Mouse (Mus musculus) MEL (cell line): ENCODE data around the gene Ubc. TPM values are rescaled to one million over a fixed set of nuclear protein-coding genes. Genes with fewer than 3 reads are reported as not detected.

ENCODE experiments used
- DNase-seq: peaks from one replicate; pipeline ENCODE4 v3.0.0; 2011; ENCODE audit warnings: low read depth, low spot score
- H3K27ac ChIP-seq: 2 replicates; pipeline ENCODE4 v1.5.1; 2012; ENCODE audit warnings: low read depth, mild to moderate bottlenecking, control low read depth, low read length, moderate library complexity; ENCODE audit not compliant: control insufficient read depth
- H3K27me3 ChIP-seq, 2 experiments: fragments of 150-350 bp in 1 of 2; sonication (generic) in 1 of 2; 2 replicates each; pipeline ENCODE4 v1.6.1; 2012; ENCODE audit warnings: low read length in 2 of 2, mild to moderate bottlenecking in 2 of 2, improper control_type of control experiment in 1 of 2, moderate library complexity in 1 of 2; ENCODE audit not compliant: insufficient read depth in 2 of 2, control insufficient read depth in 1 of 2
- H3K36me3 ChIP-seq, 2 experiments: 2 replicates each; pipeline ENCODE4 v1.6.1; 2012 to 2014; ENCODE audit warnings: low read length in 2 of 2, improper control_type of control experiment in 1 of 2, inconsistent platforms in 1 of 2, mild to moderate bottlenecking in 1 of 2; ENCODE audit not compliant: insufficient read depth in 2 of 2, control insufficient read depth in 1 of 2
- H3K4me1 ChIP-seq, 2 experiments: fragments of 150-350 bp in 1 of 2; sonication (generic) in 1 of 2; 2 replicates each; pipeline ENCODE4 v1.6.1; 2012; ENCODE audit warnings: low read length in 2 of 2, improper control_type of control experiment in 1 of 2, mild to moderate bottlenecking in 1 of 2; ENCODE audit not compliant: insufficient read depth in 2 of 2, control insufficient read depth in 1 of 2
- H3K4me3 ChIP-seq, 2 experiments: fragments of 150-350 bp in 1 of 2; sonication (generic) in 1 of 2; 2 replicates each; pipeline ENCODE4 v1.5.1; 2012; ENCODE audit warnings: low read depth in 2 of 2, low read length in 2 of 2, mild to moderate bottlenecking in 2 of 2, moderate library complexity in 2 of 2, control low read depth in 1 of 2, improper control_type of control experiment in 1 of 2; ENCODE audit not compliant: control insufficient read depth in 1 of 2, insufficient read depth in 1 of 2
- H3K79me2 ChIP-seq: 2 replicates; pipeline ENCODE4 v1.6.1; 2012; ENCODE audit warnings: mild to moderate bottlenecking, low read length, moderate library complexity; ENCODE audit not compliant: control insufficient read depth, poor library complexity, insufficient read depth
- H3K9ac ChIP-seq: 2 replicates; pipeline ENCODE4 v1.6.1; 2012; ENCODE audit warnings: low read depth, mild to moderate bottlenecking, control low read depth, low read length, moderate library complexity; ENCODE audit not compliant: control insufficient read depth, poor library complexity, severe bottlenecking
- H3K9me3 ChIP-seq: fragments of 150-350 bp; sonication (generic); replicated peaks from 2 replicates; pipeline ENCODE4 v1.6.1; 2012; ENCODE audit warnings: mild to moderate bottlenecking, low read length, improper control_type of control experiment, moderate library complexity; ENCODE audit not compliant: insufficient read depth
- BHLHE40 ChIP-seq: IDR thresholded peaks from 2 replicates; pipeline ENCODE4 v1.6.1; 2012; ENCODE audit warnings: low read depth, mild to moderate bottlenecking, inconsistent platforms, low read length, improper control_type of control experiment, borderline replicate concordance
- CHD2 ChIP-seq: IDR thresholded peaks from 2 replicates; pipeline ENCODE4 v1.6.1; 2011; ENCODE audit warnings: low read length, improper control_type of control experiment
- CTCF ChIP-seq, 3 experiments: IDR thresholded peaks in 2 of 3; conservative IDR thresholded peaks in 1 of 3; 2 replicates each; pipeline ENCODE4 v1.5.1; 2011 to 2012; ENCODE audit warnings: low read length in 3 of 3, low read depth in 2 of 3, mild to moderate bottlenecking in 2 of 3, improper control_type of control experiment in 1 of 3, inconsistent platforms in 1 of 3, mixed read lengths in 1 of 3, moderate library complexity in 1 of 3; ENCODE audit not compliant: control insufficient read depth in 1 of 3, insufficient read depth in 1 of 3, poor library complexity in 1 of 3, severe bottlenecking in 1 of 3
- EP300 ChIP-seq, 2 experiments: IDR thresholded peaks; 2 replicates each; pipeline ENCODE4 v1.6.1; 2011; ENCODE audit warnings: improper control_type of control experiment in 2 of 2, low read length in 2 of 2, low read depth in 1 of 2, mild to moderate bottlenecking in 1 of 2
- GATA1 ChIP-seq: IDR thresholded peaks from 2 replicates; pipeline ENCODE4 v1.6.1; 2011; ENCODE audit warnings: low read depth, low read length, improper control_type of control experiment
- HCFC1 ChIP-seq: IDR thresholded peaks from 2 replicates; pipeline ENCODE4 v1.6.1; 2012; ENCODE audit warnings: low read depth, mild to moderate bottlenecking, inconsistent platforms, low read length, improper control_type of control experiment, moderate library complexity
- KAT2A ChIP-seq: conservative IDR thresholded peaks from 2 replicates; pipeline ENCODE4 v1.6.1; 2012; ENCODE audit warnings: low read depth, low read length, improper control_type of control experiment, inconsistent platforms
- MAFK ChIP-seq: IDR thresholded peaks from 2 replicates; pipeline ENCODE4 v1.6.1; 2011; ENCODE audit warnings: low read depth, mild to moderate bottlenecking, low read length, improper control_type of control experiment, borderline replicate concordance
- MAX ChIP-seq: IDR thresholded peaks from 2 replicates; pipeline ENCODE4 v1.6.1; 2011; ENCODE audit warnings: low read length, improper control_type of control experiment
- MAZ ChIP-seq: IDR thresholded peaks from 2 replicates; pipeline ENCODE4 v1.6.1; 2012; ENCODE audit warnings: low read depth, mild to moderate bottlenecking, inconsistent platforms, low read length, improper control_type of control experiment
- MYC ChIP-seq: IDR thresholded peaks from 2 replicates; pipeline ENCODE4 v1.6.1; 2011; ENCODE audit warnings: low read depth, mild to moderate bottlenecking, low read length, improper control_type of control experiment, moderate library complexity
- POLR2A ChIP-seq, 2 experiments: IDR thresholded peaks; 2 replicates each; pipeline ENCODE4 v1.6.1; 2011 to 2012; ENCODE audit warnings: low read length in 2 of 2, mild to moderate bottlenecking in 2 of 2, control low read depth in 1 of 2, improper control_type of control experiment in 1 of 2, low read depth in 1 of 2, moderate library complexity in 1 of 2; ENCODE audit not compliant: control insufficient read depth in 1 of 2, insufficient read depth in 1 of 2, poor library complexity in 1 of 2
- POLR2AphosphoS2 ChIP-seq: IDR thresholded peaks from 2 replicates; pipeline ENCODE4 v1.6.1; 2011; ENCODE audit warnings: low read length, improper control_type of control experiment
- RAD21 ChIP-seq: IDR thresholded peaks from 2 replicates; pipeline ENCODE4 v1.6.1; 2011; ENCODE audit warnings: mild to moderate bottlenecking, low read depth, low read length, improper control_type of control experiment
- RCOR1 ChIP-seq: IDR thresholded peaks from 2 replicates; pipeline ENCODE4 v1.6.1; 2012; ENCODE audit warnings: low read depth, mild to moderate bottlenecking, inconsistent platforms, low read length, improper control_type of control experiment
- SIN3A ChIP-seq: IDR thresholded peaks from 2 replicates; pipeline ENCODE4 v1.6.1; 2012; ENCODE audit warnings: low read length, improper control_type of control experiment, inconsistent platforms
- TBP ChIP-seq: IDR thresholded peaks from 2 replicates; pipeline ENCODE4 v1.8.0; 2011; ENCODE audit warnings: low read depth, low read length, improper control_type of control experiment
- TCF12 ChIP-seq: IDR thresholded peaks from 2 replicates; pipeline ENCODE4 v1.6.1; 2014; ENCODE audit warnings: low read depth, mild to moderate bottlenecking, inconsistent platforms, low read length, improper control_type of control experiment, moderate library complexity
- USF1 ChIP-seq: IDR thresholded peaks from 2 replicates; pipeline ENCODE4 v1.6.1; 2014; ENCODE audit warnings: low read depth, mild to moderate bottlenecking, inconsistent platforms, low read length, improper control_type of control experiment, moderate library complexity
- USF2 ChIP-seq, 2 experiments: IDR thresholded peaks; 2 replicates each; pipeline ENCODE4 v1.6.1; 2011 to 2012; ENCODE audit warnings: improper control_type of control experiment in 2 of 2, low read length in 2 of 2, borderline replicate concordance in 1 of 2, inconsistent platforms in 1 of 2, low read depth in 1 of 2, mild to moderate bottlenecking in 1 of 2; ENCODE audit not compliant: insufficient read depth in 1 of 2
- ZC3H11A ChIP-seq: IDR thresholded peaks from 2 replicates; pipeline ENCODE4 v1.6.1; 2012; ENCODE audit warnings: low read depth, mild to moderate bottlenecking, inconsistent platforms, low read length, improper control_type of control experiment
- ZKSCAN1 ChIP-seq: IDR thresholded peaks from 2 replicates; pipeline ENCODE4 v1.6.1; 2012; ENCODE audit warnings: low read depth, mild to moderate bottlenecking, inconsistent platforms, low read length, improper control_type of control experiment, moderate library complexity
- polyA plus RNA-seq, 2 experiments: library from polyadenylated mRNA; stranded (reverse) in 1 of 2; unstranded in 1 of 2; fragments of >175 nt in 1 of 2; fragments of >200 nt in 1 of 2; gene quantifications; 2 replicates each; pipeline versions ENCODE4 v1.2.1 to v1.2.4; 2012; ENCODE audit warnings: low replicate concordance in 2 of 2, low read depth in 1 of 2; ENCODE audit not compliant: insufficient read length in 2 of 2, insufficient read depth in 1 of 2, missing spikeins in 1 of 2
- total RNA-seq: library from RNA; depleted of rRNA; stranded (reverse); fragments of 300-350 nt; gene quantifications from 2 replicates; pipeline ENCODE4 v1.2.3, GENCODE M21; 2012

The Ubc gene
- total and polyA plus RNA-seq, 3 experiments = 113 to 1,075 (median 511) TPM

DNA sequence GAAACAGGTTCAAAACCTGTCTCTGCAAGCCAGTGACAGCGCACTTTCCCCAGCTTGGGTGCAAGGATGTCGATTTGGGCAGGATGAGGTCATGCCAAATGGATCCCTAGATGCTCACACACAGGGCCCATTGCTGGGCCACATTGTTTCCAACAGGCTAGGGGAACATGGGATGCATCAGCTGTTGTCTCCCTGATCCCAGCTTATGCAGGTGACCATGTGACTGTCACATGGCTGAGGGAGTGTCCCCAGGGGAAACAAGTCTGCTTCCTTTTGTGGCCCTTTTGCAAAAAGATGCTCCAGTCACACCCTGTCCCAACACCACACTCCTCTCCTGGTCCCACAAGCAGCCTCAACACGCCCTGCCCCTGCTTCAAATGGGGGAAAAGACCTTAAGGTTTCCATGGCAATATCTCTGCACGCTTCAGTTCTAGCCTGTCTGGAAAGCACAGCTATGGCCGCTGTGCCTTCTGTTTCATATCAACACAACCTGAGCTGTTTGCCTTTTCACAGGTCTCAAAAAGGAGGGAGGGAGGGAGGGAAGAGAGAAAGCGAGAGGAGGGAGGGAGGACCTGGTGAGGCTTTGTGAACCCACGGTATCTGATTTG lies 35.0 kb downstream of the Ubc start:
- no peak for DNase-seq
- H3K4me1 ChIP-seq = peaks cover 0 to 16% of the 10 kb centered on the region in 2 experiments; a peak in 2 of 4 replicates

DNA sequence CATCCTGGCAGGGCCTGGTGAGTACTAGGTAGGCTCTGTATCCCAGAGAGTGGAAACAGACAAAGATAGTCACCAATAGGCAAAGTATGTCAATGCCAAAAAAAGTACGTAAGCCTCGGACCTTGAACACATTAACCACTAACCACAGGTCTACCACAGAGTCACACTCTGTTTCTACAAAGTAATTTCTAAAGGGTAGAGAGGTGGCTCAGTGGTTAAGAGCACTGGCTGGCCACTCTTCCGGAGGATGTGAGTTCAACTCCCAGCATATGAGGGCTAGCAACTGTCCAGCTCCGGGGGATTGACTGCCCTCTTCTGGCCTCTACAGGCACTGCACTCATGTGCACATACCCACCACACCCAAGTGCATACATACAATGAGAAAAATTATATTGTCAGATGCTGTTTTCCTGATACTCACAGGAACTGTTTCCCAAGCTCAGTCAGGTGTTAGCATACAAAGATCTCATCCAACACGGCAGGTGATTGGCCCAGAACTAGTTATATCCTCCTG lies 37.2 kb downstream of the Ubc start:
- H3K4me3 ChIP-seq = no peak overlapping the region
- H3K36me3 ChIP-seq = peaks cover 0 to 8% of the 10 kb centered on the region in 2 experiments; a peak in 2 of 4 replicates
- no peak for DNase-seq
- no peaks in the 10 kb centered on the region for H3K9me3 ChIP-seq
- no peaks in the 10 kb centered on the region for H3K27me3 ChIP-seq
- H3K4me1 ChIP-seq = peaks cover 2 to 20% of the 10 kb centered on the region in 2 experiments
- no peak for TF ChIP-seq TCF12
- no peak for TF ChIP-seq MAFK
- no peak for TF ChIP-seq KAT2A
- no peak; the same call in 1 of the 2 replicates for TF ChIP-seq RAD21
- TF ChIP-seq CTCF (IDR thresholded peaks at IDR 0.05 in 2 of 3, conservative IDR thresholded peaks at IDR 0.05 in 1 of 3; ENCODE audit: control insufficient read depth in 1 of 3, insufficient read depth in 1 of 3, low read depth in 2 of 3, low read length in 3 of 3, poor library complexity in 1 of 3, severe bottlenecking in 1 of 3) = peak; percentile 37 to 43 (median 41); a peak in 5 of 6 replicates
- no peak overlapping the region for H3K27ac ChIP-seq
- no peaks in the 10 kb centered on the region for H3K79me2 ChIP-seq
- no peak overlapping the region for H3K9ac ChIP-seq

More for the DNA sequence above, 35.0 kb downstream of the Ubc start:
- Histone ChIP-seq H3K9ac (no peak overlapping the region), H3K4me3 (no peak overlapping the region), H3K27ac (no peak overlapping the region), H3K9me3 (no peaks in the 10 kb centered on the region), H3K36me3 (peaks cover 0 to 4% of the 10 kb centered on the region in 2 experiments; a peak in 2 of 4 replicates), H3K27me3 (no peaks in the 10 kb centered on the region), H3K79me2 (no peaks in the 10 kb centered on the region)
- 0 out of 2 replicates have a peak, but pooled peaks have one; percentile 47 for TF ChIP-seq MAZ
- TF ChIP-seq USF1 = peak; percentile 57
- TF ChIP-seq MAX = peak; percentile 46; the same call in 1 of the 2 replicates
- 0 out of 2 replicates have a peak, but pooled peaks have one; percentile 40 for TF ChIP-seq MYC
- peak in 1 of 2 experiments; percentile 36; a peak in 1 of 4 replicates for TF ChIP-seq USF2 (IDR thresholded peaks at IDR 0.05; ENCODE audit: borderline replicate concordance in 1 of 2, insufficient read depth in 1 of 2, low read depth in 1 of 2, low read length in 2 of 2)
- no peak for TF ChIP-seq HCFC1
- TF ChIP-seq ZKSCAN1 = no peak

DNA sequence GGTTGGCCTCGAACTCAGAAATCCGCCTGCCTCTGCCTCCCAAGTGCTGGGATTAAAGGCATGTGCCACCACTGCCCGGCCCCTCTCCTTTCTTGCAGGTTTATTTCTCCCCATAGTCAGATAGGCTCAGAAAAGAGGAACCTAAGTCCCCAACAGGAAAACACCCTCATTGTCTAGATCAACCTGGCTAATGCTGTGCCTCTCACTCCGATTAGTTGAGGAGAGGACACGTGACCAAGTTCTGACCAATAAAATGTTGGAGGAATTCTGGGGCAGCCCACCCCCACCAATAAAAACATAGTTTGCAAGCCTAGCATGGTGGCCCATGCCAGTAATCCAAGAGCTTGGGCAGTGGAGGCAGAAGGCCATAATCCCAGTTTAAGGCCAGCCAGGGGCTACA lies 38.1 kb downstream of the Ubc start:
- H3K79me2 ChIP-seq = no peaks in the 10 kb centered on the region
- H3K36me3 ChIP-seq = peaks cover 0 to 5% of the 10 kb centered on the region in 2 experiments; a peak in 2 of 4 replicates
- peaks cover 2 to 18% of the 10 kb centered on the region in 2 experiments for H3K4me1 ChIP-seq
- DNase-seq = peak; percentile 95
- H3K9ac ChIP-seq = no peak overlapping the region
- H3K4me3 ChIP-seq = no peak overlapping the region
- peak overlapping the region; percentile 50 for H3K27ac ChIP-seq
- no peaks in the 10 kb centered on the region for H3K27me3 ChIP-seq
- H3K9me3 ChIP-seq = no peaks in the 10 kb centered on the region
- TF ChIP-seq MAX (peak; percentile 98), SIN3A (peak; percentile 48; the same call in 1 of the 2 replicates), POLR2A (IDR thresholded peaks at IDR 0.05; ENCODE audit: control insufficient read depth in 1 of 2, insufficient read depth in 1 of 2, low read depth in 1 of 2, low read length in 2 of 2, poor library complexity in 1 of 2) (peak in 1 of 2 experiments; percentile 40; a peak in 1 of 4 replicates), MYC (0 out of 2 replicates have a peak, but pooled peaks have one; percentile 14), USF1 (peak; percentile 100), TBP (peak; percentile 90), ZC3H11A (no peak), POLR2AphosphoS2 (no peak), BHLHE40 (peak; percentile 65; the same call in 1 of the 2 replicates), GATA1 (peak; percentile 35; the same call in 1 of the 2 replicates), CHD2 (peak; percentile 29; the same call in 1 of the 2 replicates), USF2 (IDR thresholded peaks at IDR 0.05; ENCODE audit: borderline replicate concordance in 1 of 2, insufficient read depth in 1 of 2, low read depth in 1 of 2, low read length in 2 of 2) (peak; percentile 93 to 98), EP300 (IDR thresholded peaks at IDR 0.05; ENCODE audit: low read depth in 1 of 2, low read length in 2 of 2) (peak; percentile 27 to 36; a peak in 1 of 4 replicates), RCOR1 (no peak), KAT2A (no peak), HCFC1 (0 out of 2 replicates have a peak, but pooled peaks have one; percentile 36)
- TF ChIP-seq, all 39 proteins: peak for 12
